Mouse (Mus musculus): ENCODE measurements around the gene Pitpnm1.

Pitpnm1 gene

DNA sequence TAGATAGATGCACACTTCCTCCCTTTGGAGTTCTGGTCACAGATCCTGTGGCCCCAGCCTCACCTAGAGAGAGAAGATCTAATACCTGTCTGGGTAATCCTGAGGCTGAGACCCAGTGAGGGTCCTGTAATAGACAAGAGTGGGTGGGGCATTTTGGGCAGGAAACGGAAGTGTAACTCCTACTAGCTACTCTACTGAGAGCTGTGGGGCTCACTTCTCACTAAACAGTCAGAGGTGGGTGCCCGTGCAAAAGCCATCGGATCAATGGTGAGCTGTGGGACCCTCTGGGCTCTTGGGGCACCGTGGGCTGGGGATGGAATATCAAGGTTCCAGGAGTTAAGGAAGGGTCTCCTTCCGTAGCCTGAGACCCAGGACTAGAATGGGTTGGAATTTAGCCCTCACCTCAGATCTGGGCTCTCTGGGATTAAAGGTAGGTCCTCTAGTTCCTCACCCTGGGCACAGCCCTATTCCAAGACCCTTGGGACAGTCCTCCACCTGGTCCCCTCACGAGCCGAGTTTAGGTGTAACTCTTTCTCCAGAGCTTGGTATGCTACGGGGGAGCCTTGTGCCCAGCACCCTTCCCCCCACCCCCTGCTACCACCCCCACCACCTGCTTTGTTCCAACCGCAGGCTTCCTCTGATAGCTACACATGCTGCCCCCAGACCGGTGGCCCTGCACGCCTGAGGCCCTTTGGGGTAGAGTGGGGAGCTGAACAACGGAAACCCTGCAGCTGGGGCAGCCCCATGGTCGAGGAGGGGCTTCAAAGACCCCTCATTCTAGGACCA lies 54.8 kb downstream of the Pitpnm1 start:
- DNase-seq (ENCODE audit: low spot score in 2 of 2), result no peak

DNA sequence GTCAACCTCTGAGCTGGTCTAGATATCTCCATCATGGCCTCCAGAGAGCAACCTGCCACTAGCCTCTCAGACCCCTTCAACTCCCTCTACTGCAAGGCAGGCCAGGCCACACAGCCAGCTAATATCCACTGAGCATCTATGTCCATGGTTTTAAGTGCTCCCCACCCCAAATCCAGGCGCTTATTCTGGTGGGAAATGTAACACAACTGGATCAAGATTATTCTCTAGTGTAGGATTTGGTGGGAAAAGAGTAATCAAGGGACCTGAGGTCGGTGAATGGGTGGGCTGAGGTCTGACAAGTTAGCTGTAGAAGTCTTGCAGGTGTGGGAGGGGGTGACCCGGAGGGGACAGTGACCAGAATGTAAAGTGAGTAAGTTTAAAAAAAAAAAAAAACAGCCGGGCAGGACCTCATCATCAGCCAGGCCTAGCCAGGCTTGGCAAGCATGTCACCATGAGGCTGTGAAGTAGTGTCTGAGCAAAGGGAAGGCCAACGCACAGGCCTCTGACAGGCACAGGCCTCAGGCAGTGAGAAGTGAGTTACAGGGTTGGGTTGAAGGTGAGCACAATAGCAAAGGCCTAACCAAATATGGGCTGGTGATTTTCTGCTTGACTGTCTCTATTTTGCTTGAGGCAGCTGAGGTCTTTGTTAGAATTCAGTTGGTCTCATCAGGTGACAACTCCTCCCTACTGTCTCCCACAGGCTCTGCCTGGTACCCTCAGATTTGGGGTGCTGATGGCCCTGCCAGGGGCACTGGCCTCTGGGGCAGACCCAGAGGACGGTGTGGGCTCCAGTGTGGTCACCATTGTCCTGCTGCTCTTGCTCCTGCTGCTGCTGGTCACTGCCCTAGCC lies 55.6 kb downstream of the Pitpnm1 start:
- DNase-seq (ENCODE audit: low spot score in 2 of 2), result no peak

DNA sequence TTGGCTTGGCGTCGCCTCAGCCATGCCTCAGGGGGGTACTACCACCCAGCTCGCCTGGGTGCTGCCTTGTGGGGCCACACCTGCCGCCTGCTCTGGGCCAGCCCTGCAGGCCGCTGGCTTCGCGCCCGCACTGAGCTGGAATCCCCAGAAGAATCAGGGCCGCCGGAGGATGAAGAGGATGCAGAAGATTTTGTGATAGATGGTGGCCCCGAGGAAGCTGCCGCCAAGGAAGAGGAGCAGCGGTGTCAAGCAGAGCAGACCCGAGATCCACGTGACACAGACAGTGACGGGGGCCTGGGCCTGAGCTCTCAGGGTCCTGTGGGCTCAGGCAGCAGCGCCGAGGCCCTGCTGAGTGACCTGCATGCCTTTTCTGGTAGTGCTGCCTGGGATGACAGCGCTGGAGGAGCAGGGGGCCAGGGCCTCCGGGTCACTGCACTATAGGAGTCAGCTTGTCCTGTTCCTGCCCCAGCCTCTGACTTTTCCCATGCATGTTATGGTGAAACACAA lies 56.3 kb downstream of the Pitpnm1 start:
- DNase-seq (ENCODE audit: low spot score in 2 of 2), result no peak

DNA sequence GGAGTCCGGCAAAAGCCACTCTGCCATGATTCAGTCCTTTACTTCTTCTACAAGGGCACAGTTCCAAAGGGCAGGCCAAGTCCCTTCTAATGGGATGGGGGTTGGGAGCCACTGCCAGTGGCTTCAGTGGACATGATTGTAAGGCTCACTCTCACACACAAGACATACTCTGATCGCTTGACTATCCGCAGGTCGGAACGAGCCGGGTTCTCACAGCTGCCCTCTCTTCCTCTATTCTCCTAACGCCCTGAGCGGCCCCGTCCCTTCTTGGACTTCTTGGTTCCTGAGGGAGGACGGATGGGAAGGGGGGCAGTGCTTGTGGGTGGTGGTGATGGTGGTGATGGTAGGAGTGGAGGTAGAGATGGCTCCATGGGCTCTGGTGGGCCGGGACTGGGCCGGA lies 57.0 kb downstream of the Pitpnm1 start:
- DNase-seq (ENCODE audit: low spot score in 2 of 2), result no peak

DNA sequence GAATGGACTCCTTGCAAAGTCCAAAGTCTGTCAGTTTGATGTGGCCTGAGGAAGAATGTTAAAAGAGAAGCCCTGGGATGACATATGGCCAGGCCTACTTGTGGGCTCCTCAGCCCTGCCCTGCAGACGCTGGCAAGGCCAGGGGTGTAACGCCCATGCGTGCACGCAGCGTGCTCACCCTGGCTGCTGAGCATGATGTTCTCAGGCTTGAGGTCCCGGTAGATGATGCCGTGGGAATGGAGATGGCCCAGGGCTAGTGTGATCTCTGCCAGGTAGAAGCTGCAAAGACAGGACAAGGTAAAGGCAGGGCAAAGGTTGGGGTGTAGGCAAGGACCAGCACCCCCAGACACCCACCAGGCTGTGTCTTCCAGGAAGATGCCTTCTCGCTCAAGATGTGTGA lies 59.3 kb downstream of the Pitpnm1 start:
- no peak for DNase-seq (ENCODE audit: low spot score in 2 of 2)

DNA sequence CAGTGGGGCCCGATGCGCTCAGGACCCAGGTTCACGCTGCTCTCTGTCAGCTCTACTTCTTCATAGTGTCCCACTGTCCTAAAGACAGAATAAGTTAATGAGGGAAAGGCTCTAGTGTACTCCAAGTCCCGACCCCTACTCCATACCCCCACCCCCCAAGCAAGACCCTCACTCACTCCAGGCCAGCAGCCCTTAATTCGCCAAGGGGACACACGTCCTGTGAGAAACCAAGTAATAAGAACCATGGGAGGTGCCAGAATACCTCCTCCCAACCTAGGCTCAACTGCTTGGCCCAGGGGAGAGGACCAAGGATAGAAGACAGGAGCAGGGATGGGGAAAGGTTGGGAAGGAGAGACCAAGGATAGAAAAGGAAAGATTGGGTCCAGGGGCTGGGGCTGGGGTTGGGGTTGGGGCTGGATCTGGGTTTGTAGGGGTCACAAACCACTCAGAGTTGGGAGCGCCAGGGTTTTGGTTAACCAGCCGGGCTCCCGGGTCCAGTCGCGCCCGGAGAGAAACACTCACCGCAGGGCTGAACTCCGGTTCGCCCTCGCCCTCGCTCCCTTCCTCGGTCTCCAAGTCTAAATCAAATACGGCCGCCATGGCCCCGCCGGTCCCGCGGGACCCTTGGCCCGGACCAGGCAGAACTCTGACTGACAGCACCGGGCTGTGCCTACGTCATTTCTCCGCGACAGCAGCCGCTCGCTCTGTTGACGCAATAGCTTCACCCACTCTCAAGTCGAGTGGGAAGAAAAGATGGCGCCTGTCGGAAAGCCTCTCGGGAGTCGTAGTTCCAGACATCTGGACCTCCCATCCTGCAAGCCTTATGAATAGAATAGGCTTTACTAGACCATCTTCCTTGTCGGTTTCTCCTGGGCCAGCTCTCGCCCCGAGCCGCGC lies 63.1 kb downstream of the Pitpnm1 start, which contains the start of gene Rps6kb2:
Rps6kb2 (minus strand) TSS at position 709 of the 897 bp plus-strand sequence.
- DNase-seq (ENCODE audit: low spot score in 2 of 2), result peak; percentile 95 to 96

DNA sequence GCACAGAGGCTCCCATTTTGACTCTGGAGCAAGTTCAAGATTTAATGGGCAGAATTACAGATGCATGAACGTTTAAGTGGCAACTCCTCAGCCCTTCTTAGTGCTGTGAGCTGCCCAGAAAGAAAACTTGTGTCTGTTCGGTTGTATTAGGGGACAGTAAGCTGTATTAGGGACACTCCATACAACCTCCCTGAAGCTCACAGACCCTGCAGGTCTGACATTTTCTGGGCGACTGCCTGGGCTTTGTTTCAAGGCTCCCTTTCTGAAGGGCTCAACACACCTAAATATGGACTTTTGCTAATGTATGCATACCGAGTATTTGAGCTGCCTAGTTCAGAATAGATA lies 63.7 kb downstream of the Pitpnm1 start:
- DNase-seq (ENCODE audit: low spot score in 2 of 2), result no peak

Data from frontal cortex, postnatal 14 days (tissue).